Mouse (Mus musculus) lung, postnatal 14 days (tissue): ENCODE results near the gene Dglucy.

Source experiments
- DNase-seq: peaks from one replicate; pipeline ENCODE4 v3.0.0; 2021

The Dglucy gene

DNA sequence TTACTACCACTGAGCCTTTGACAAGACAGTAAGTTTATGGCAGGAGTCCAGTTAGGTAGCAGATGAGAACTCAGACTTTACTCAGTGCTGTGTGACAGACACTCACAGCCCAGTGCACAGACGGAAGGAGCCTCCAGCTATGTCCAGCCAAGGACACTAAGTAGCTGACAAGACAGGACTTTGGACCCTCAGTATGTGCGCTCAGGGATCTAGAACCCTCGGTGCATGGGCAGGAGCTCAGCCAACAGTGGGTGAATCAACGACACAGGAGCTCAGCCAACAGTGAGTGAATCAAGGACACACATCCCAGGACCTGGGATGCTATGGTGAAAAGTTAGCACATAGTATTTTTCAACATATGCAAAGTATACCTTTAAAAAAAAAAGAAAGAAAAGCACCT lies 157.9 kb downstream of the Dglucy start:
- no peak for DNase-seq

DNA sequence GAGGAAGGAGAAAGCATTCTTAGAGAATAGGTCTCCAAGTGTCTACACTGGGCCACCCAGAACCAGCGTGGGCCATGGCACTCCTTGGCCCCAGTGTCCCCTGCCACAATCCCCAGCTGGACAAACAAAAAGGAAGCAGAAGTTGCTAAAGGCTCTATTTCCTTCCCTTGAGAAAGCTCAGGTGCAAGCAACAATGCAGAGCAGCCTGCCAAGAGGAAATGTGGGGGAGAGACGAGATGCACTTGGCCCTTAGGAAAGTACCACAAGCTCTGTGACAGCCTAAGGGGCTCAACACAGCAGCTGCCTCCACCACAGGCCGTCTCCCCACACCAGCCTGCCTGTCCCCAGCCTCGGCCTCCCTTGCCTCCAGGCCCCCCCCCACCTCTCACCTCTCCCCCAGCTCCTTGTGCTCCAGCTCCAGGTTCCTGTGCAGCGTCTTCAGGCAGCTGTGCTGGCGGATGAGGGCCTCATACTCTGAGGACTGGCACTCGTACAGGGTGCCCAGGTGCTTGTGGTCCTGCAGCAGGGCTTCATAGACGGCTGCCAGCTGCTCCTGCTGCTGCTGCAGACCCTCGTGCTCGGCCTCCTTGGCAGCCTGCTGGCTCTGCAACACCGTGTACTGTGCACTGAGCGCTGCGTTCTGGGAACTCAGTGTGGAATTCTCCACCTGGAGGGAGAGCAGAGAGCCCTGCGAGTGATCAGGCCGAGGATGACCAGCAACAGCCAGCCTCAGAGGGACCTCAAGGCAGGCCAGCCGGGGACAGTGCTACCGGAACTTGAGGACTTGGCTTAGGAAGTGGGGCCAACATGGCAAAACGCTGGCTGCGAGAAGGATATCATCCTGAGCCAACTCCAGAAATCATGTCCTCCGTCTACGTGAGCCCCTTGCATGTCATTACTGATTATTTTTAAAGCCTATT lies 158.8 kb downstream of the Dglucy start:
- peak; percentile 20 for DNase-seq

DNA sequence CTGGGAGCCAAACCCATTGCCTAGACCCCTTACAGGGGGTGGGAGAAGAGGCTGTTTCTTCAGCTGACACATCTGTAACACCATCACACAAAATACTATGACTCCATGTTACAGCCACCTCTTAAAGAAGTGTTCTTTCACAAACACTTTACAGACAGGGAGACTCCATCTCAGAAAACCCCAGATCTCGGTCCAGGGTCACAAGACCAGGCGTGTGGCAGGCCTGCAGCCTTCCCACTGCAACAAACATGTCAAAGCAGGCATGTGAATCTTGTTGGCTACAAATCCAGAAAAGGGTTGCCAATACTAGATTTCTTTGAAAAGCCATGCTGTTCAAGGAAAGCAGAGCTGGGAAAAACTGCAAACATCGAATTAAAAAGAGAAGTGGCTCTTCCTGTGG lies 162.5 kb downstream of the Dglucy start:
- no peak for DNase-seq

DNA sequence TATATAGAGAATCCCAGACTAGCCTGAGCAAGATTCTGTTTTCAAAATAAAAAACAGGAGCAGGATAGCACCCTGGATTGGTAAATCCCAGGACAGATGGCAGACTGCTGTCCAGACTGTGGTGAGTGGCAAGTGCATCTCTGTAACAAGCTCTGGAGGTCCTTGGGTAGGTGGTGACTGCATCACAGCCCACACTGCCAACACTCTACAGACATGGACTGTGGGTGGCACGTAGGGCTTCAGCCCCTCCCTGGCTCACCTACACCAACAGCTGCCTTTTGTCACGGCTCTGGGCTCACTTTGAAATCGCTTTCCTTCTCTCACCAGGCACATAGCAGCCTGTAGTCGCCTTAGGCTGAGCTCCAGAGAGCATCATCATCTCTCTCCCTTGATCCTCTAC lies 164.3 kb downstream of the Dglucy start:
- no peak for DNase-seq

DNA sequence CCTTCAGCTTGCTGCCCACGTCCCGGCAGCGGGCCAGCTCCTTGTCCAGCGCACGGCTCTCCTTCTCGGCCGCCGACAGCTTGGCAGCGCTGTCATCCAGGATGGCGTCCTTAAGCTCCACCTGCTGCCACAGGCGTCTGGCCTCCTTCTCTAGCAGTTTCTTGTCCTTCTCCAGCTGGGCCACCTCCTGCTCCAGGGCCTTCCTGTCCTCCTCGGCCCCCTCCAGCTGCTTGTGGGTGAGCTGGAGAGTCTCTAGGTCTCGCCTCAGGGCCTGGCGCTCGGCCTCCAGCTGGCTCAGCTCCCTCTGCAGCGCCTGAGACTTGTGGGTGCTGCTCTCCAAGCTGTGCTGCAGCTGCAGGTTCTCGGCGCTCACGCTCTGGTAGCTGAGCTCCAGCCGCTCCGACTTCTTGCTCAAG lies 166.1 kb downstream of the Dglucy start:
- peak; percentile 42 for DNase-seq

DNA sequence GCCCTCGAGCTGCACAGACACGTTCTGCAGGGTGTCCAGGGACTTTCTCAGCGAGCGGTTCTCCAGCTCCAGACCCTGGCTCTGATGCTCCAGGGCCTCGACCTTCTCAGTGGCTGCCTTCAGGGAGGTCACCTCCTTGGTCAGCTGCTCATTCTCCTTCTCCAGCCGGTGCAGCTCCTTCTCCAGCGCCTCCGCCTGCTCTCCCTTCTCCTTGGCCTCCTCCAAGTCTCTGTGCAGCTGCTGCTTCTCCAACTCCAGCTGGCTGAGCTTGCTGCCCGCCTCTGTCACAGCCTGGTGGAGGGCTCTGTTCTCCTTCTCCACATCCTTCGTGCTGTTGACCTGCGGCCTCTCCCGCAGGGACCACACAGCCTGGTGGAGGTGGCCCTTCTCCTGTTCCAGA lies 166.6 kb downstream of the Dglucy start:
- no peak for DNase-seq

DNA sequence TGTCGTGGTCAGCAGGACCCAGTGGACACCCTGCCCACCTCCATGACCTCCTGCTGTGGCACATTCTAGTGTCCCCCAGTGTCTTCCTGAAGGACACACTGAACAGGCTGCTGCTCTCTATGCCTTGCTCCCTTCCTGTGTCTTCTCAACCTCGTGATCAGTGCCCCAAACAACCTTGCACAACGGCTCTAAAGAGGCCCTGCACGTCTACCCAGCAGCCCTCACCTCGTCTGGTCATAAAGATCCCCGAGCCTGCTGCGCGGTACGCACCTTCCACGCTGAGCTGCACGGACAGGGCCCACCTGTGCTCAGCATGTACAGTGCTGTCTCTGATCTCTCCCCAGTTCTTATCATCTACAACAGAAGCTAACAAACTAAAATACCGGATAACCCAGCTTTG lies 167.1 kb downstream of the Dglucy start:
- DNase-seq = no peak
